Mouse (Mus musculus) spleen, adult 2 months (tissue): Measurements from ENCODE around the gene Exosc5. TPM values are rescaled to one million over a fixed set of nuclear protein-coding genes. Genes with fewer than 3 reads are reported as not detected.

Experiments used
- DNase-seq, 2 experiments: peaks; one replicate each; pipeline versions ENCODE4 v3.0.0 to v3.0.0-alpha.2; 2012 to 2021; ENCODE audit warnings: low spot score in 2 of 2, low read depth in 1 of 2
- H3K27ac ChIP-seq: fragments of 200-500 bp; 2 replicates; pipeline ENCODE4 v1.5.1; 2012; ENCODE audit warnings: low read length, inconsistent platforms; ENCODE audit not compliant: insufficient read depth
- H3K27me3 ChIP-seq: fragments of 200-500 bp; 2 replicates; pipeline ENCODE4 v1.6.1; 2012; ENCODE audit warnings: mild to moderate bottlenecking, moderate library complexity, low read length, inconsistent platforms; ENCODE audit not compliant: control insufficient read depth, insufficient read depth
- H3K36me3 ChIP-seq: fragments of 200-500 bp; 2 replicates; pipeline ENCODE4 v1.6.1; 2012; ENCODE audit warnings: mild to moderate bottlenecking, low read length, inconsistent platforms; ENCODE audit not compliant: control insufficient read depth, insufficient read depth
- H3K4me1 ChIP-seq: fragments of 200-500 bp; 2 replicates; pipeline ENCODE4 v1.6.1; 2011; ENCODE audit warnings: inconsistent platforms; ENCODE audit not compliant: control insufficient read depth, insufficient read depth, insufficient read length
- H3K4me3 ChIP-seq: fragments of 200-500 bp; 2 replicates; pipeline ENCODE4 v1.5.1; 2011; ENCODE audit warnings: mild to moderate bottlenecking, inconsistent platforms; ENCODE audit not compliant: insufficient read depth, insufficient read length; ENCODE audit errors: extremely low read depth
- CTCF ChIP-seq: fragments of 200-500 bp; IDR thresholded peaks from 2 replicates; pipeline ENCODE4 v1.5.1; 2011; ENCODE audit warnings: mild to moderate bottlenecking, inconsistent platforms; ENCODE audit not compliant: insufficient read depth, insufficient read length, insufficient replicate concordance; ENCODE audit errors: extremely low read depth
- POLR2A ChIP-seq: fragments of 200-500 bp; IDR thresholded peaks from 2 replicates; pipeline ENCODE4 v1.6.1; 2011; ENCODE audit warnings: low read depth, low read length, inconsistent platforms
- WGBS: fragments of 180-500 bp; shearing (Covaris S2); methylation state at CpG from one replicate; pipeline ENCODE4 v1.1.7; 2018; 5-methylcytosine and 5-hydroxymethylcytosine counted together
- polyA plus RNA-seq: library from polyadenylated mRNA; depleted of rRNA; stranded (reverse); fragments of >200 nt; gene quantifications from 2 replicates; pipeline ENCODE4 v1.2.3, GENCODE M21; 2012

Gene Exosc5
- polyA plus RNA-seq, 1 experiment = 79.5 TPM

DNA sequence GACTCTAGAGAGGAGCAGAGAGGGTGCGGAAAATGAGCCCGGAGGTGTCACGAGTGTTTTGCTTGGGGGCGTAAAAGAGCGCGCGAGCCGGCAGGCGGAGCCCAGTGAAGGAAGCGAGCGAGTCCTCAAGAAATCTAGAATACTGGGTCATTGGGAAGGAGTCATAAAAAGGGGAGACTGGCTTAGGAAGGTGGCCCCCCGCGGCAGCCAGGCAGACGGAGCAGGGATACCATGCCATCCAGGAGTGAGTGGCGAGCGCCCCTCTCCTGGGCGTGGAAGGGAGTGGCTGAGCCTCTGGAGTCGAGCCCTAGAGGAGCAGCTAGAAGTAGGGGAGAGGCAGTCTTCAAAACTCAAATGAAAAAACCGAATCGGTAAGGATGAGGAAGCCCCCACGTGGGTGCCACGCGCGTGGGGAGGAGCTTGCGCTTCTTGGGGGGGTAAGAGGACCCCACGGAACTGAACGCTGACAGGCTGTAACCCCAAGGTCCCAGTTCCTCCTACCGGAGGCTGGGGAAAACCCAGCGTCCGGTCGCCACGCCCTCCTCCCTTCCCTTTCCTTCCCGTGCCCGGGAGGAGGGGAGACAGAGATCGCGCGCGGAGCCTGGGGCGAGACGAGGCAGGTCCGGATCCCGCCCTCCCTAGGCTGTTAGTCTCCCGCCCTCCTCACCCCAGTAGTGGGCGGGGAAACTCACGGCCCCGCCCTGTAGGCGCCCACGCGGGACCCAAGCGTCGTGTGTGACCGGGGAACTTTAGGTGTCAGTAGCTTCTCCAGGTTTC, 30.0 kb downstream of the Exosc5 start:
- DNase-seq = peak; percentile 73 to 79
- 1% methylated on average over 50 of the region's 52 CpGs for WGBS
- TF ChIP-seq POLR2A = no peak
- no peak for TF ChIP-seq CTCF
- Histone ChIP-seq H3K27ac (peak overlapping the region; percentile 89), H3K27me3 (no peaks in the 10 kb centered on the region), H3K4me3 (peak overlapping the region; percentile 88), H3K4me1 (peaks cover 29% of the 10 kb centered on the region), H3K36me3 (peaks cover 17% of the 10 kb centered on the region)

DNA sequence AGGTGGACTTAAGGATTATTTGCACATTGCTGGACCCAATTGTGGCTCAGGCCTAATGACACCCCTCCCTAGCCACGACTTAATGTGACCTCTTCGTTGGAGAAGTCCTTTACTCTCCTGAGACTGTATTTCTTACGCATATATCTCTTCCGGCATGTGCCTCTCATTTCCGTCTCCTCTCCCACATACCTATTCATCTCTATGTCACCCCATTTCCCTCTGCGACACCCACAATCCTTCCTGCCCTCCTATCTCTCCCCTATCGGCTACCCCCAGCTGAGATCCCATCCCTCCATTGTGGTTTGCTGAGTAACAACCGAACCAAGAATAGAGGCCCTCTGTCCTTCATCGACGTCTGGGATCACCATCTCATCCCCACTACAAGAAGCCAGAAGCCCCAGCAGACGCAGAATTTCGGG, 30.6 kb downstream of the Exosc5 start:
- TF ChIP-seq CTCF = no peak
- H3K36me3 ChIP-seq = peaks cover 22% of the 10 kb centered on the region
- peaks cover 24% of the 10 kb centered on the region for H3K4me1 ChIP-seq

DNA sequence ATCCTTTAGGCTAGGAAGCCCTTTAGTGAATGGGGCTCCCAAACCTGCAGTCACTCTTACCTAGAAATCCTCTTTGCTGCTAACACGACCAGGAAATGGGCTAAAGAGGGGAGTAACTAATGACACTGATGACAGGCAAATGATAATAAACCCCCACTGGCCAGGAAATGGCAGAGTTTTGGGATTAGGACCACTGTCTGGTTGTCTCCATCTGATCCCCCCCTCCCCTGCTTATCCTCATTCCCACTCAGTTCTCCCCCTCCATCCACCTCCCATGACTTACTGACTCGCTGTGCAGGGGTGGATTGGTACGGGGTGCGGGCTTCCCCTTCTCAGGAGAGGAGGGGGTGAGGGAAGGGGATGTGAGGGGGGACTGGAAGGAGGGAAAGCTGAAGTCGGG, 31.1 kb downstream of the Exosc5 start:
- no peaks in the 10 kb centered on the region for H3K27me3 ChIP-seq
- peak overlapping the region; percentile 88 for H3K4me3 ChIP-seq
- WGBS = 42% methylated on average over 5 of the region's 5 CpGs
- peak overlapping the region; percentile 89 for H3K27ac ChIP-seq
- peaks cover 19% of the 10 kb centered on the region for H3K4me1 ChIP-seq
- TF ChIP-seq POLR2A = no peak
- no peak for TF ChIP-seq CTCF
- peaks cover 25% of the 10 kb centered on the region for H3K36me3 ChIP-seq
- DNase-seq = no peak

More for the DNA sequence above, 30.6 kb downstream of the Exosc5 start:
- H3K27ac ChIP-seq = peak overlapping the region; percentile 89
- DNase-seq = peak in 1 of 2 experiments; percentile 61
- no peaks in the 10 kb centered on the region for H3K27me3 ChIP-seq
- H3K4me3 ChIP-seq = peak overlapping the region; percentile 88
- WGBS = 1% methylated on average over 12 of the region's 12 CpGs

DNA sequence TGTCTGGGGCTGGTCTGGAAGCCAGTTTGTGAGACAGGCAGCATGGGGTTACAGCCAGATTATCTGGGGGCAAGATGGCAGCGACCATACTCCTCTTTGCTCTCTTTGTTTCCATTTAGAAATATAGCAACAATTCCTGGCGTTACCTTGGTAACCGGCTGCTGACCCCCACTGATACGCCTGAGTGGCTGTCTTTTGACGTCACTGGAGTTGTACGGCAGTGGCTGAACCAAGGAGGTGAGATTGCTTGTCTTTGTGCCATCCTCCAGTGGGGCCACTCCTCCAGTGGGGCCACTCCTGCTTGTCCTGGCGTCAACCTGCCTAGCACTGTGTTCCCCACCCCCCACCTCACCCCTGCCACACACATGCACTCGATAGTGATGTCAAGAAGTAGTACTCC, 35.1 kb downstream of the Exosc5 start:
- TF ChIP-seq CTCF (no peak), POLR2A (no peak)
- H3K27me3 ChIP-seq = no peaks in the 10 kb centered on the region
- H3K4me1 ChIP-seq = peaks cover 11% of the 10 kb centered on the region; the same call in 1 of the 2 replicates
- H3K4me3 ChIP-seq = no peak overlapping the region
- 90% methylated on average over 8 of the region's 8 CpGs for WGBS
- no peak for DNase-seq
- H3K27ac ChIP-seq = no peak overlapping the region
- H3K36me3 ChIP-seq = peaks cover 56% of the 10 kb centered on the region

DNA sequence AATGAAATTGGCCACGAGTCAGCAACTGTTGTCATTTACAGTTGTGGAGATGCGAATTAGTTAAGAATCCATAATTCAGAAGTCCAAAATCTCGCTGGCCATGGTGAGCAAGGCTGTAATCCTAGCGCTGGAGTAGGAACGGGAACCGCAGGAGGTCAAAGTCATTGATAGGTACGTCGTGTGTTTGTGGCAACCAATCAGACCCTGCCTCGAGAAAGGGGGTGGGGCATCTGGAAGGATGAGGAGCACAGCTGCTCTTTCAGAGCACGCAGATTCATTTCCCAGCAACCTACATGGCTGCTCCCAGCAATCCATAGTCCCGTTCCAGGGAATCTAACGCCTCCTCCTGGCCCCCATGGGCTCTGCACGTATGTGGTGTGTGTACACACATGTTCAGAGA, 40.9 kb downstream of the Exosc5 start:
- no peak for DNase-seq
- Histone ChIP-seq H3K36me3 (peaks cover 62% of the 10 kb centered on the region), H3K4me3 (no peak overlapping the region), H3K27me3 (no peaks in the 10 kb centered on the region), H3K27ac (no peak overlapping the region), H3K4me1 (no peaks in the 10 kb centered on the region)
- 94% methylated on average over 13 of the region's 13 CpGs for WGBS
- no peak for TF ChIP-seq CTCF
- TF ChIP-seq POLR2A = no peak

DNA sequence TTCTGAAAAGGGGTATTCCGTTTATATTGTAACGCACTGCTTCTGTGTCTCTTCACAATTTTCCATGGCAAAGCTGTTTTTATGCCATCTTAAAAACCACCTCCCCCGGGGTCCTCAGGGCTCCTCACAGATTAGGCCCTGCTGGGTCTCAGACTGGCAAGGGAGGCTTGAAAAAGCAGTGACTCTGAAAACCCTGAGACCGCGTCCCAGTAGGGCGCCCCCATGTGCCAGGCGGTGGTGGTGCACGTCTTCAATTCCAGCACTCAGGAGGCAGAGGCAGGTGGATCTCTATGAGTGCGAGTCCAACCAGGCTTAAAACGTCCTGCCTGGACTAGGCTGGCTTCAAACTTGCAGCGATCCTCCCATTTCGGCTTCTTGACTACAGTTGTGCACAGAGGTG, 41.8 kb downstream of the Exosc5 start:
- H3K36me3 ChIP-seq = peaks cover 61% of the 10 kb centered on the region
- H3K27ac ChIP-seq = no peak overlapping the region
- no peak overlapping the region for H3K4me3 ChIP-seq
- H3K4me1 ChIP-seq = peaks cover 6% of the 10 kb centered on the region; the same call in 1 of the 2 replicates
- no peaks in the 10 kb centered on the region for H3K27me3 ChIP-seq
- no peak for DNase-seq
- TF ChIP-seq POLR2A = no peak
- TF ChIP-seq CTCF = peak; percentile 48; the same call in 1 of the 2 replicates
- 95% methylated on average over 12 of the region's 12 CpGs for WGBS

DNA sequence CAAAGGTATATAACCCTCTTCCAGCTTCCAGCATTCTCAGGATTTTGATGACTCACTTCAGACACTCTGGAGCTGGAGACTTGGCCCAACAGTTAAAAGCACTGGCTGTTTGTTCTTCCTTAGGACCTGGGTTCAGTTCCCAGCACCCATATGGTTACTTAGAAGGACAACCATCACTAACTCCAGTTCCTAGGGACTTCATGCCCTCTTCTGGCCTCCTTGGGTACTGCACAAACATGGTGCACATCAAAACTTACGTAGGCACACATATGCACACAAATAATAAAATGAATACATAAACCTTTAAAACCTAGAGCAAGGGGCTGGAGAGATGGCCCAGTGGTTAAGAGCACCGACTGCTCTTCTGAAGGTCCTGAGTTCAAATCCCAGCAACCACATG, 43.4 kb downstream of the Exosc5 start:
- H3K27me3 ChIP-seq = no peaks in the 10 kb centered on the region
- WGBS = 93% methylated on average over 2 of the region's 2 CpGs
- H3K4me3 ChIP-seq = no peak overlapping the region
- peaks cover 18% of the 10 kb centered on the region; the same call in 1 of the 2 replicates for H3K4me1 ChIP-seq
- no peak overlapping the region for H3K27ac ChIP-seq
- no peak for DNase-seq
- H3K36me3 ChIP-seq = peaks cover 49% of the 10 kb centered on the region
- TF ChIP-seq POLR2A = no peak
